Mouse (Mus musculus) ES-E14 (cell line): ENCODE data around the gene Fry. TPM values are rescaled to one million over a fixed set of nuclear protein-coding genes. Genes with fewer than 3 reads are reported as not detected.
A peak's percentile ranks its signal among the peaks of the same experiment; 100 is the strongest.

Experiments
- DNase-seq: peaks from one replicate; pipeline ENCODE4 v3.0.0-alpha.2; 2013; ENCODE audit warnings: low read depth, low spot score
- H3K27ac ChIP-seq: 2 replicates; pipeline ENCODE4 v1.5.1; 2012; ENCODE audit warnings: low read depth, mild to moderate bottlenecking, low read length, moderate library complexity, mixed read lengths; ENCODE audit not compliant: poor library complexity, insufficient read depth, severe bottlenecking
- H3K36me3 ChIP-seq: 2 replicates; pipeline ENCODE4 v1.6.1; 2012; ENCODE audit warnings: mild to moderate bottlenecking, low read length, moderate library complexity, mixed read lengths; ENCODE audit not compliant: control insufficient read depth, poor library complexity, insufficient read depth, severe bottlenecking
- H3K4me1 ChIP-seq, 2 experiments: fragments of 150-350 bp in 1 of 2; sonication (generic) in 1 of 2; 2 replicates each; pipeline ENCODE4 v1.6.1; 2012; ENCODE audit warnings: low read length in 2 of 2, mild to moderate bottlenecking in 1 of 2, mixed read lengths in 1 of 2; ENCODE audit not compliant: control insufficient read depth in 2 of 2, insufficient read depth in 2 of 2, poor library complexity in 1 of 2
- H3K4me3 ChIP-seq, 2 experiments: fragments of 150-350 bp in 1 of 2; sonication (generic) in 1 of 2; 2 replicates each; pipeline ENCODE4 v1.5.1; 2012; ENCODE audit warnings: low read length in 2 of 2, low read depth in 1 of 2, mild to moderate bottlenecking in 1 of 2, mixed read lengths in 1 of 2; ENCODE audit not compliant: insufficient read depth in 1 of 2, poor library complexity in 1 of 2, severe bottlenecking in 1 of 2
- H3K9ac ChIP-seq: 2 replicates; pipeline ENCODE4 v1.6.1; 2012; ENCODE audit warnings: low read depth, mild to moderate bottlenecking, low read length, mixed read lengths; ENCODE audit not compliant: poor library complexity, insufficient read depth, severe bottlenecking
- H3K9me3 ChIP-seq: fragments of 150-350 bp; sonication (generic); 2 replicates; pipeline ENCODE4 v1.6.1; 2012; ENCODE audit warnings: low read depth, mild to moderate bottlenecking, low read length; ENCODE audit not compliant: control insufficient read depth, insufficient read depth
- CHD2 ChIP-seq: IDR thresholded peaks from 2 replicates; pipeline ENCODE4 v1.6.1; 2014; ENCODE audit warnings: mild to moderate bottlenecking, low read depth, low read length, inconsistent platforms
- HCFC1 ChIP-seq: IDR thresholded peaks from 2 replicates; pipeline ENCODE4 v1.6.1; 2012; ENCODE audit warnings: low read length, inconsistent platforms, borderline replicate concordance; ENCODE audit not compliant: insufficient read depth
- MAFK ChIP-seq: IDR thresholded peaks from 2 replicates; pipeline ENCODE4 v1.6.1; 2014; ENCODE audit warnings: mild to moderate bottlenecking, low read depth, low read length, inconsistent platforms; ENCODE audit not compliant: insufficient read depth
- ZC3H11A ChIP-seq: IDR thresholded peaks from 2 replicates; pipeline ENCODE4 v1.6.1; 2012; ENCODE audit warnings: low read depth, mild to moderate bottlenecking, inconsistent platforms, low read length, borderline replicate concordance
- ZNF384 ChIP-seq: IDR thresholded peaks from 2 replicates; pipeline ENCODE4 v1.6.1; 2012; ENCODE audit warnings: low read depth, low read length, inconsistent platforms
- in situ Hi-C, 2 experiments: fragments of 600-800 bp; cut with MboI; formaldehyde crosslinking; loops; one replicate each; pipeline ENCODE4 v1.15.1; 2025; ENCODE audit warnings: low sequenced_read_pairs in 2 of 2, inconsistent platforms in 1 of 2; ENCODE audit not compliant: unreplicated experiment in 2 of 2
- total RNA-seq: library from RNA; depleted of rRNA; stranded (reverse); fragments of 300-350 nt; gene quantifications from 2 replicates; pipeline ENCODE4 v1.2.3, GENCODE M21; 2012; rRNA removed

The Fry gene
- 8.4 and 18.6 TPM in 2 replicates for total RNA-seq

- Histone ChIP-seq H3K9me3 (no peaks in the 10 kb centered on the region), H3K4me1 (peaks cover 0 to 3% of the 10 kb centered on the region in 2 experiments; a peak in 2 of 4 replicates), H3K9ac (peak within 1 kb of the TSS; percentile 80), H3K36me3 (no peaks in the 10 kb centered on the region), H3K27ac (no peak within 1 kb of the TSS), H3K4me3 (peak within 1 kb of the TSS; percentile 75 to 97)
- TF ChIP-seq CHD2 (no peak), ZC3H11A (no peak), MAFK (no peak), ZNF384 (no peak; the same call in 1 of the 2 replicates), HCFC1 (no peak)
- in situ Hi-C loops: no loop called here
- peak; percentile 77 for DNase-seq
These were observed at the start of gene Fry for GRCm38 (mm10) chr5:150118455-150119241. TSS of gene Fry (plus strand) at chr5:150118645.

- Histone ChIP-seq H3K4me3 (no peak overlapping the region), H3K27ac (no peak overlapping the region), H3K9me3 (no peaks in the 10 kb centered on the region), H3K9ac (no peak overlapping the region), H3K36me3 (no peaks in the 10 kb centered on the region), H3K4me1 (peaks cover 0 to 1% of the 10 kb centered on the region in 2 experiments; a peak in 1 of 4 replicates)
- no peak for DNase-seq
- no peak for TF ChIP-seq CHD2
- no peak for TF ChIP-seq HCFC1
- no peak for TF ChIP-seq ZC3H11A
- no peak for TF ChIP-seq MAFK
- no peak for TF ChIP-seq ZNF384
- in situ Hi-C loops: no loop called here
These were observed 48.4 kb upstream of the Fry start for GRCm38 (mm10) chr5:150070086-150070485.

GRCm38 (mm10) chr5:150071738-150072137, 46.7 kb upstream of the Fry start:
- in situ Hi-C loops: no loop called here
- DNase-seq: no peak

GRCm38 (mm10) chr5:150079866-150080797, 38.3 kb upstream of the Fry start:
- H3K9ac ChIP-seq: no peak overlapping the region
- TF ChIP-seq MAFK (no peak), ZC3H11A (no peak), ZNF384 (no peak), HCFC1 (no peak), CHD2 (no peak; the same call in 1 of the 2 replicates)
- DNase-seq: peak; percentile 77
- no peaks in the 10 kb centered on the region for H3K9me3 ChIP-seq
- H3K36me3 ChIP-seq: no peaks in the 10 kb centered on the region
- peak overlapping the region in 1 of 2 experiments; percentile 16; a peak in 1 of 4 replicates for H3K4me3 ChIP-seq
- H3K27ac ChIP-seq: no peak overlapping the region; the same call in 1 of the 2 replicates
- in situ Hi-C loops: no loop called here
- peaks cover 0 to 6% of the 10 kb centered on the region in 2 experiments; a peak in 2 of 4 replicates for H3K4me1 ChIP-seq

More at GRCm38 (mm10) chr5:150071738-150072137, 46.7 kb upstream of the Fry start:
- H3K9ac ChIP-seq: no peak overlapping the region
- no peaks in the 10 kb centered on the region for H3K9me3 ChIP-seq
- TF ChIP-seq HCFC1: no peak
- TF ChIP-seq ZC3H11A: no peak
- TF ChIP-seq ZNF384: no peak
- TF ChIP-seq MAFK: no peak
- TF ChIP-seq CHD2: no peak
- H3K4me1 ChIP-seq: peaks cover 0 to 1% of the 10 kb centered on the region in 2 experiments; a peak in 1 of 4 replicates
- H3K36me3 ChIP-seq: no peaks in the 10 kb centered on the region
- H3K27ac ChIP-seq: no peak overlapping the region
- no peak overlapping the region for H3K4me3 ChIP-seq
